Mouse (Mus musculus) urinary bladder, postnatal 10 days (tissue): ENCODE measurements around the gene Olfr1053.
"Not testable (repeated sequence)": the region's sequence is repeated elsewhere in the genome, so short reads cannot be mapped to it uniquely, and the experiment has no call there.

ENCODE experiments used
- DNase-seq: peaks from one replicate; pipeline ENCODE4 v3.0.0; 2022; ENCODE audit warnings: low spot score

Olfr1053 gene

GRCm38 (mm10) chr2:86315184-86315583 is at the start of gene Olfr1053:
Gene Olfr1053, minus strand, starts transcription at chr2:86315284.
- no peak for DNase-seq

DNA sequence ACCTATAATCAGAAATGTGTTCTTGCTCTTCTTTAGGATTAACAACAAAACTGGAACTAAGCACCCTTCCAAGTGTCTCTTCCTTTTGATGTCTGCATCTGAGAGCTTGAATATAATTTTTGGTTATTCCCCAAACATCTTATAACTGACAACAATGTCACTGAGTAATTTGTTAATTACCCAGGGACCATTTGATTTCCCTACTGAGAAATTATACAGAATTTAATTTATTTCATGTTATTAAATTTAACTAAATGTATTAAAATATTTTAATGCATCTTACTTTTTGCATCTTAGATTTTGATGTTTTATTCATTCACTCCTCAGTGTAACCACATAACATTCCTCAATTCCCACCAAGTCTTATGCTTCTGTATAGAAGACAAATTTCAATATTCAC is 47.3 kb upstream of the Olfr1053 start, which contains the start of gene Olfr1056:
TSS of gene Olfr1056 (minus strand) at position 101 of the 400 bp plus-strand sequence.
- no peak for DNase-seq

DNA sequence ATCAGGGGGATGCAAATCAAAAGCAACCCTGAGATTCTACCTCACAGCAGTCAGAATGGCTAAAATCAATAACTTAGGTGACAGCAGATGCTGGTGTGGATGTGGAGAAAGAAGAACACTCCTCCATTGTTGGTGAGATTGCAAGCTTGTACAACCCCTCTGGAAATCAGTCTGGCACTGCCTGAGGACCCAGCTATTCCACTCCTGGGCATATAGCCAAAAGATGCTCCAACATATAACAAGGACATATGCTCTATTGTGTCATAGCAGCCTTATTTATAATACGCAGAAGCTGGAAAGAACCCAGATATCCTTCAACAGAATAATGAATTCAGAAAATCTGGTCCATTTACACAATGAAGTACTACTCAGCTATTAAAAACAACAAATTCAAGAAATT is 36.7 kb upstream of the Olfr1053 start:
- not testable (repeated sequence) for DNase-seq

- DNase-seq = no peak
These were observed 35.1 kb upstream of the Olfr1053 start, which contains the start of gene Olfr1055 for GRCm38 (mm10) chr2:86350184-86350583. Gene Olfr1055, minus strand, starts transcription at chr2:86350284.

- no peak for DNase-seq
These were observed 20.2 kb upstream of the Olfr1053 start, which contains the start of gene Olfr1054 for GRCm38 (mm10) chr2:86335333-86335732. Gene Olfr1054, minus strand, starts transcription at chr2:86335433.

DNA sequence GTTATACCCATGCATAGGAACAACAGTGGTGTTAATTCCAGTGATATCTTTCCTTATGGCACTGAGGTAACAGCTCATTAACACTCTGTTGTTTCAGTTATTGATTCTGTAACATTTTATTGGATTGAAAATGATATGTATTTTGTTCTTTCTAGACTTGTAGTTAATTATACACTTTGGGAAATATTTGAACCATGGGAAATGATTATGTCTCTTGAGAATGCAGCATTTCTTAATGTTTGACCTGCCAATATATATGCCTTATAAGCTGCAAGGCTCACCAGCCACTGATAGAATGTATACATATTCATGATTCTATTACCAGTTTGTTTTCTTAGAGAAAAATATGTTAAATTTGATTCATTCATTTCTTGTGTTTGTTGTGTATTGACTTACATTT is 22.9 kb downstream of the Olfr1053 start, which contains the start of gene Olfr1052:
TSS of gene Olfr1052 (plus strand) at position 301 of the 400 bp plus-strand sequence.
- no peak for DNase-seq

DNA sequence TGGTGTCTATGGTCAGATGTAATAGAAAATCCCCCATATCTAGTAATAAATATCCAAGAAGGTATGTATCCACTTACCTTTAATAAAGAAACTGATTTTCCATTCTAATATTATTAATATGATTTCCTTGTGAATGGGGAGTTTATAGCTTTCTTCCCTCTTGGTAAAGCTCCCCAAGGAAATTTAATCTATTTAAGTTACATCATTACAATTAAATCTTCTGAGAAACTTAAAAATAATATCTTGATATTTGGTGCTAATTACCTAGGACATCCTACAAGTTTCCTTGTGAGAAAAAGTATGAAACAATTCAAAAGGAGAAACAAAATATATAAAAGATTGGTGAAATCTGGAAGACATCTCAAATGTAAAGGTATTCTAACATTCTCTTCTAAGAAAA is 36.1 kb downstream of the Olfr1053 start, which contains the start of gene Olfr1051:
TSS of gene Olfr1051 (minus strand) at position 101 of the 400 bp plus-strand sequence.
- not testable (repeated sequence) for DNase-seq
